Mouse (Mus musculus) heart, adult 2 months (tissue): ENCODE measurements around the gene St8sia4.

Source experiments
- CTCF ChIP-seq: fragments of 200-600 bp; IDR thresholded peaks from 2 replicates; pipeline ENCODE4 v1.8.1; 2022; ENCODE audit warnings: antibody characterized with exemption, mild to moderate bottlenecking, moderate library complexity
- EP300 ChIP-seq: fragments of 200-500 bp; IDR thresholded peaks from 2 replicates; pipeline ENCODE4 v1.6.1; 2011; ENCODE audit warnings: low read depth, low read length, control low read depth; ENCODE audit not compliant: insufficient read depth
- POLR2A ChIP-seq: fragments of 200-500 bp; IDR thresholded peaks from 2 replicates; pipeline ENCODE4 v1.6.1; 2011; ENCODE audit warnings: mild to moderate bottlenecking, low read depth, low read length, control low read depth; ENCODE audit not compliant: insufficient read depth

DNA sequence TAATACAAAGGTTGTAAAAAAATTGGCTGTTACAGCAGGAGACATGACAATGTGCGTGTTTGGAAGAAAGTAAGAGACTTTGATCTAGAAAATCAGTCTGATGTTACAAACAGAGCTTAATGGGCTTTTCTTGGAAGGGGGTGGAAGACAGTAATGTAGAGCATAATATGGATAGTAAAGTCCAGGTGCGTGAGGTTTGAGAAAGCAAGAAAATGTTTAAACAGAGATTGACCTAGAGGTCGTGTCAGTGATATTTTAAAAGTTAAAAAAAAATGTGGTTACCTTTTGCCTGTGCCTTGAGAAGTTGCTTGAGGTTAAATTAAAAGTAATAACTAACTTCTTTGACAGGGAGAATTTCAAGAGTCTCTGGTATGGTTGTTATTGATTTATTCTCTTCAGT lies 41.8 kb upstream of the St8sia4 start:
- TF ChIP-seq CTCF (no peak), EP300 (no peak), POLR2A (no peak)
